ENCODE assay signal across 8 mouse cellular contexts in genomic region chr4:127023201-127023600, GRCm38 (mm10). TPM values are rescaled to one million over a fixed set of nuclear protein-coding genes. Genes with fewer than 3 reads are reported as not detected.
DNase-seq lines count a peak whose midpoint lies in the region; ATAC-seq and TF ChIP-seq lines count a peak whose summit lies in the region.

No protein-coding gene starts in this region.

- peaks cover 60% of the 10 kb centered on the region for H3K36me3 ChIP-seq in erythroblast, embryonic 14.5 days (ENCODE audit: control insufficient read depth)
- peaks cover 56% of the 10 kb centered on the region for H3K36me3 ChIP-seq in thymus, adult 2 months (ENCODE audit: control insufficient read depth, insufficient read depth, low read length)
- H3K36me3 ChIP-seq in liver, embryonic 13.5 days = peaks cover 58% of the 10 kb centered on the region

- no peak overlapping the region for H3K27ac ChIP-seq in thymus, adult 2 months (ENCODE audit: control insufficient read depth, insufficient read depth, low read length)
- peak overlapping the region; percentile 97; the same call in 1 of the 2 replicates for H3K27ac ChIP-seq in liver, embryonic 13.5 days

- H3K4me2 ChIP-seq in liver, embryonic 13.5 days = peak overlapping the region; percentile 92

- ATAC-seq in erythroblast, adult 5-6 weeks (replicated peaks; ENCODE audit: low FRiP score, poor library complexity, severe bottlenecking) = no peak
- ATAC-seq in liver, embryonic 13.5 days (ENCODE audit: low read depth) = no peak

- peaks cover 48% of the 10 kb centered on the region for H3K4me1 ChIP-seq in erythroblast, embryonic 14.5 days (ENCODE audit: control insufficient read depth)
- H3K4me1 ChIP-seq in thymus, adult 2 months (replicated peaks; ENCODE audit: control insufficient read depth, insufficient read depth, low read length) = peaks cover 2% of the 10 kb centered on the region; the same call in 1 of the 2 replicates
- H3K4me1 ChIP-seq in liver, embryonic 13.5 days (replicated peaks) = peaks cover 58% of the 10 kb centered on the region

- TF ChIP-seq POLR2A in thymus, adult 2 months (IDR thresholded peaks at IDR 0.05; ENCODE audit: control insufficient read depth, extremely low read depth, insufficient read depth, low read length, poor library complexity) = no peak

- no peaks in the 10 kb centered on the region for H3K9me3 ChIP-seq in erythroblast, embryonic 14.5 days (ENCODE audit: control insufficient read depth, low read length)
- no peaks in the 10 kb centered on the region for H3K9me3 ChIP-seq in liver, embryonic 13.5 days (replicated peaks)

- DNase-seq in thymus, adult 2 months = no peak
- DNase-seq in thymus, postnatal 25 days = no peak
- no peak for DNase-seq in liver, embryonic 13.5 days
- DNase-seq in ovary, postnatal 10 days (ENCODE audit: low spot score) = no peak
- DNase-seq in frontal cortex, postnatal 25 days (ENCODE audit: low spot score in 2 of 2) = no peak
- no peak for DNase-seq in urinary bladder, adult 2 months (ENCODE audit: low spot score)

- H3K9ac ChIP-seq in liver, embryonic 13.5 days = peak overlapping the region; percentile 100

- H3K27me3 ChIP-seq in erythroblast, embryonic 14.5 days (ENCODE audit: control insufficient read depth) = no peaks in the 10 kb centered on the region
- no peaks in the 10 kb centered on the region for H3K27me3 ChIP-seq in thymus, adult 2 months (ENCODE audit: control insufficient read depth, insufficient read depth, low read length)
- H3K27me3 ChIP-seq in liver, embryonic 13.5 days = no peaks in the 10 kb centered on the region

- 2% methylated on average over 9 of the region's 9 CpGs for WGBS in thymus, adult 2 months
- 2% methylated on average over 9 of the region's 9 CpGs for WGBS in liver, embryonic 13.5 days (ENCODE audit: insufficient replicate concordance)

- no peak for TF ChIP-seq CTCF in thymus, adult 2 months (IDR thresholded peaks at IDR 0.05; ENCODE audit: borderline replicate concordance, control insufficient read depth, extremely low read depth, insufficient read depth, low read length, poor library complexity)

- H3K4me3 ChIP-seq in erythroblast, embryonic 14.5 days (replicated peaks) = peak overlapping the region; percentile 99
- peak overlapping the region; percentile 85 for H3K4me3 ChIP-seq in thymus, adult 2 months (ENCODE audit: control insufficient read depth, insufficient read depth, low read length)
- peak overlapping the region; percentile 100 for H3K4me3 ChIP-seq in liver, embryonic 13.5 days (replicated peaks)

RNA-seq across cellular contexts. Expression of gene Sfpq, which starts 2.1 kb away (rescaled TPM):
- 18.9 and 22.2 TPM in 2 replicates for polyA plus RNA-seq in erythroblast, embryonic 14.5 days (2012)
- total RNA-seq in erythroblast, adult 5-6 weeks (2015; ENCODE audit: low replicate concordance) = 235 and 246 TPM in 2 replicates
- 508 and 629 TPM in 2 replicates for total RNA-seq in erythroblast, adult 5-6 weeks (2017; ENCODE audit: low replicate concordance)
- 141 and 226 TPM in 2 replicates for polyA plus RNA-seq in thymus, adult 2 months (2012; rRNA removed)
- polyA plus RNA-seq in liver, embryonic 13.5 days (2015; fragmentation: Nextera tagmentation; extraction: Ambion mirVana) = 35.2 and 39.2 TPM in 2 replicates
- polyA plus RNA-seq in urinary bladder, adult 2 months (2012; rRNA removed) = 52.3 and 88.8 TPM in 2 replicates

RNA-seq across cellular contexts. Expression of gene Zmym1, which starts 37.8 kb away (rescaled TPM):
- 0.02 and 0.03 TPM in 2 replicates for polyA plus RNA-seq in erythroblast, embryonic 14.5 days (2012)
- total RNA-seq in erythroblast, adult 5-6 weeks (2015; ENCODE audit: low replicate concordance) = 8.2 and 12.7 TPM in 2 replicates
- total RNA-seq in erythroblast, adult 5-6 weeks (2017; ENCODE audit: low replicate concordance) = 23.1 and 25.7 TPM in 2 replicates
- polyA plus RNA-seq in thymus, adult 2 months (2012; rRNA removed) = 6.2 and 6.3 TPM in 2 replicates
- polyA plus RNA-seq in liver, embryonic 13.5 days (2015; fragmentation: Nextera tagmentation; extraction: Ambion mirVana) = 10.4 and 14.6 TPM in 2 replicates
- polyA plus RNA-seq in urinary bladder, adult 2 months (2012; rRNA removed) = 4.9 and 5.0 TPM in 2 replicates

RNA-seq across cellular contexts. Expression of gene Zmym6, which starts 54.0 kb away (rescaled TPM):
- polyA plus RNA-seq in erythroblast, embryonic 14.5 days (2012) = 0.02 TPM in 1 of 2 replicates, not detected in the other
- total RNA-seq in erythroblast, adult 5-6 weeks (2015; ENCODE audit: low replicate concordance) = 0.19 and 1.9 TPM in 2 replicates
- total RNA-seq in erythroblast, adult 5-6 weeks (2017; ENCODE audit: low replicate concordance) = 3.1 and 3.3 TPM in 2 replicates
- polyA plus RNA-seq in thymus, adult 2 months (2012; rRNA removed) = 6.4 and 8.2 TPM in 2 replicates
- 3.4 and 5.0 TPM in 2 replicates for polyA plus RNA-seq in liver, embryonic 13.5 days (2015; fragmentation: Nextera tagmentation; extraction: Ambion mirVana)
- polyA plus RNA-seq in urinary bladder, adult 2 months (2012; rRNA removed) = 22.5 and 27.3 TPM in 2 replicates

RNA-seq across cellular contexts. Expression of gene Zmym4, which starts 55.3 kb away (rescaled TPM):
- polyA plus RNA-seq in erythroblast, embryonic 14.5 days (2012) = 0.01 and 0.03 TPM in 2 replicates
- total RNA-seq in erythroblast, adult 5-6 weeks (2015; ENCODE audit: low replicate concordance) = 11.7 and 12.1 TPM in 2 replicates
- total RNA-seq in erythroblast, adult 5-6 weeks (2017; ENCODE audit: low replicate concordance) = 7.5 and 9.6 TPM in 2 replicates
- 7.9 and 8.9 TPM in 2 replicates for polyA plus RNA-seq in thymus, adult 2 months (2012; rRNA removed)
- polyA plus RNA-seq in liver, embryonic 13.5 days (2015; fragmentation: Nextera tagmentation; extraction: Ambion mirVana) = 4.0 and 4.4 TPM in 2 replicates
- 12.3 and 15.3 TPM in 2 replicates for polyA plus RNA-seq in urinary bladder, adult 2 months (2012; rRNA removed)
